Mouse (Mus musculus) right cerebral cortex, adult 2 months (tissue): Measurements from ENCODE around the gene Ctnnd1.
A peak's percentile ranks its signal among the peaks of the same experiment; 100 is the strongest.
"Not testable (repeated sequence)": the region's sequence is repeated elsewhere in the genome, so short reads cannot be mapped to it uniquely, and the experiment has no call there.

Experiments used
- DNase-seq, 2 experiments: peaks; one replicate each; pipeline ENCODE4 v3.0.0; 2021 to 2022; ENCODE audit warnings: low spot score in 2 of 2

The Ctnnd1 gene

DNA sequence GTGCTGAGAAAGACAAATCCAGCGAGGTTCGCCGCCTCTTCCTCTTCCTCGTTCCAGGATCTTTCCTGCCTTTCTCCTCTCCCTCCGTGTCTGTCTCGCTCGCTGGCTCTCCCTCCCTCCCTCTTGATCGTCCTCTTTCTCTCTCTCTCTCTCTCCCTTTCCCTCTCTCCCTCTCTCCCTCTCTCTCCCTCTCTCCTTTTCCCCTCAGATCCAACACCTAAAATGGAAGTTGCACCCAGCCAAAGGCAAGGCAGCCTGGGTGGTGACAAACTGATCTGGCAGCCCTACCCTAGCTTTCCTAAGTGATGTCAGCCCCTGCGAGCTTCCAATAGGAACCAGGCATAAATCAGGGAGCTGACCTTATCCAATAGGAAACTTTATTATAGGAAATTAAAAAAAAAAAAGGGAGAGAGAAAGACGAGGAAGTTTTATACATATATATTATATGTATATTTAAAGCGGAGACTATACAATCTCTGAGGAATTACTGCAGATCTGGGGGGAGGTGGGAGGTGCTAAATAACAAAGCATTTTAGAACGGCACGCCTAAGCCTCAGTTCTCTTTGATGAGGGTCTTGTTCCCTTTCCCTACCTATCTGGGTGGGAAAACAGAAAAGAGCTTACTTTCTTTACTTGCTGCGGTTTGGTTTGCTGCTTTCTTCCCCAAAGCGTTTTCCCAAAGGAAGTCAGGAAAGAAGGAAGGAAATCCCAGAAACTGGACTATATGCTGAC is at the start of gene Ctnnd1:
TSS of gene Ctnnd1 (minus strand) at position 302 of the 732 bp plus-strand sequence.
- peak; percentile 85 to 89 for DNase-seq

DNA sequence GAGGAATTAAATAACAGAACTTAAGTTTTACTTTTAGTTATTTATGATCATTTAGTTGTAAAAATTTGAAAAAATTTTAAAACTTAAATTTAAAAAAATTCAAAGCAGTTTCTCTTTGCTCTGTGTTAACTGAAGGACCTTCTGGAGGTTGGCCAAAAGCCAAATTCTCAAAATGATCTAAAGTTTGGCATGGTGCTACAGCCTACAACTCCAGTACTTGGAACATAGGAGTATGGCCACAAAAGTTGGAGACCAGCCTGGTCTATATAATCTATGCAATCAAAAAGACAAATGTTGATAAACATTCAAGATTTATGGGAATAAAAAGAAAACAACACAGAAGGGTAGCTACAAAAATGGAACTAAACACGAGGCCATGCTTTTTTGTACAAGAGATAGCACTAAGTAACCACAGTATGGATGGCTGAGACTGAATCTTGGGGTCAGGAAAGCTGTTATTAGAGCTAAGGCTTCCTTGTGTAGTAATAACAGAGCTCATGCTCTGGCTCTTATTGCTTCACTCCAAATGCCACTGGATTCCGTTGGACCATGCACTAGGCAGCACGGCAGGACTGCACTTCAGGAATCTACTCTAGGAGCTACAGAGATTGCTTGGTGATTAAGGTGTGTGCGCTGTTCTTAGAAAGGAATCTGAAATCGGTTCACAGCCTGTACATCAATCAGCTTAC is 44.6 kb upstream of the Ctnnd1 start:
- DNase-seq = no peak

DNA sequence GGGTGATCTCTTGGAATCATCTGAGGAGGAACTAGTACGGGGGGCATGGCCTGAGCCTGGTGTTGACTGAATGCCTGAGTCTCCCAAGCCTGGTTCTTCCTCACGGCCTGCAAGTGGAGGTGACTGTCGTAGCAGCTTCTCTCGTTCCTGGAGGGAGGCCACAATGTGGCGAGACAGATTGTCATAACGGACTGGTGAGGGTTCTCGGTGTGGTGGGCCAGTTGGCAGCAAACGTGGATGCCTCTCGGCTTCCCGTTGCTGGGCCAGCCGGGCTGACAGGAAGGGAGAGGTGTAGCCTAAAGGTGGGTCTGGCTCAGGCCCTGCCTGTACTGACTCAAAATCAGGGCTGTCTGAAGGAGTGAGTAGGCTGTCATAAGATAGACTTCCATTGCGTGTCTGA is 39.5 kb upstream of the Ctnnd1 start:
- DNase-seq = no peak

DNA sequence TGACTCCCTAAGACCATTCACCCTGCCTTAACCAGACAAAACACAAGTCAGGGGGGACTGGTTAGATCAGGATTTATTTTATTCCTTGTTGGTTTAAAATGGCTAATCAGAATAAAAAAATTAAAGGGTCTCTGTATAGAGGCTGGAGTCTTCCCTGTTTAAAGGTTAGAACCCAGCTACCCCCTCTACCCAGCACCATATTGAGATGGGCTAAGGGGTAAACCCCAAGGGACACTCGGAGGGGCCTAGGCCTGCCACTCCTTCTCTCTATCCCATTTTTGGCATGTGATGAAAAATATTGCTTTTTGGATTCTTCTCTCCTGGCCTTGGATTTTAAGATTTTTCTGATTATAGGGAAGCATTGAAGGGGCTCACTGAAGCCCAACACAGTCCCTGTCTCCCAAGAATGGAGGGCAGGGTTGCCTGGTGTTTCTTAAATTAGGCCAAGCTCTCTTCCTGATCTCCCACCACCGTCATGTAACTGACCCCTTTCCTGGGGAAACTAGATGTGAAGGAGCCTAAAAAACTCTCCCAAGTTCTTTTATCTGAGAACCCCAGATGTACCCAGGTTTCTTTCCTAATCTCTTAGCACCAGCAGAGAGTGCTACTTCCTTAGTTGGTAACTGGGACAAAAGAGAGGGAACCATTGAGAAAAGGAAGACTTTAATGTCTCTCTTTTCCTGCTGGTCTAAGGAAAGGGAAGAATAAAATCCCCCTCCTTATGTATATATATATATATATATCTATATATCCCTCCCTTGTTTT is 37.7 kb upstream of the Ctnnd1 start:
- DNase-seq = no peak

DNA sequence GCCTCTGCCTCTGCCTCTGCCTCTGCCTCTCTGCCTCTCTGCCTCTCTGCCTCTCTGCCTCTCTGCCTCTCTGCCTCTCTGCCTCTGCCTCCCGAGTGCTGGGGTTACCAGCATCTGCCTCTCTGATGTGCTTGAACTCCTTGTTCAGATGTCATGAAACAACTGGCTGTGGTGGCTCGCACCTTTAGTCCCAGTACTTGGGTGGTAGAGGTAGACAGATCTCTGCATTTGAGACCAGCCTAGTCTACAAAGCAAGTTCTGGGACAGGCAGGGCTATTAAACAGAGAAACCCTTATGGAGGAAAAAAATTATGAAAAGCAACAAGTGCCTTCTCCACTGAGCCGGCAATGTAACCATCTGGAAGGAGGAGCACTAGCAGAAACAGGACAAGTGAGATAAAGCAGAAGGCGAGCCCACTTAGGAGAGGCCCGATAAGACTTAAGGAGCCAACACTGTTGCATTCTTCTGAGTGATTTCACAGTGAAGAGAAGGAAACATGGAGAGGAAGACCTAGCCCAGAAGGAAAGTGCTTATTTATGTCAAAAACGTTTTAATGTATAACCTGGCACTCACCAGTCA is 32.1 kb upstream of the Ctnnd1 start:
- DNase-seq = no peak

DNA sequence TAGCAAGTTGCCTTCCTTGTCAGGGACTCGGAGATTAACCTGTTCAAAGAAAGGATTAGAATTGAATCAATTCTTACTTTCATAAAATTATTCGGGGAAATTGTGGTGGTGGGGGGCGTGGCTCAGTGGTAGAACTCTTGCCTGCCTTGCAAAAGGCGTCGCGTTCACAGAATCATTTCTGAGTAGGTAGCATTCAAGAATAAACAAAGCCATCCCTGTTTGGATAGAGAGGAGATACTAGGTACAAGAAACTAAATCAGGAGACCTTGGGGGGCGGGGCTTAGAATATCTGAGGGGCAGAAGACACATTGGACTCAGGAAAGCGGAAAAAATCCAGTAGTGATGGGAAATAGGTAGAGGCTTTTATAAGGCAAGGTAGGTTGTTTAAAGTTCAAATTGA is 28.5 kb upstream of the Ctnnd1 start, which contains the start of gene Tmx2:
TSS of gene Tmx2 (minus strand) at position 125 of the 400 bp plus-strand sequence.
- DNase-seq = no peak

DNA sequence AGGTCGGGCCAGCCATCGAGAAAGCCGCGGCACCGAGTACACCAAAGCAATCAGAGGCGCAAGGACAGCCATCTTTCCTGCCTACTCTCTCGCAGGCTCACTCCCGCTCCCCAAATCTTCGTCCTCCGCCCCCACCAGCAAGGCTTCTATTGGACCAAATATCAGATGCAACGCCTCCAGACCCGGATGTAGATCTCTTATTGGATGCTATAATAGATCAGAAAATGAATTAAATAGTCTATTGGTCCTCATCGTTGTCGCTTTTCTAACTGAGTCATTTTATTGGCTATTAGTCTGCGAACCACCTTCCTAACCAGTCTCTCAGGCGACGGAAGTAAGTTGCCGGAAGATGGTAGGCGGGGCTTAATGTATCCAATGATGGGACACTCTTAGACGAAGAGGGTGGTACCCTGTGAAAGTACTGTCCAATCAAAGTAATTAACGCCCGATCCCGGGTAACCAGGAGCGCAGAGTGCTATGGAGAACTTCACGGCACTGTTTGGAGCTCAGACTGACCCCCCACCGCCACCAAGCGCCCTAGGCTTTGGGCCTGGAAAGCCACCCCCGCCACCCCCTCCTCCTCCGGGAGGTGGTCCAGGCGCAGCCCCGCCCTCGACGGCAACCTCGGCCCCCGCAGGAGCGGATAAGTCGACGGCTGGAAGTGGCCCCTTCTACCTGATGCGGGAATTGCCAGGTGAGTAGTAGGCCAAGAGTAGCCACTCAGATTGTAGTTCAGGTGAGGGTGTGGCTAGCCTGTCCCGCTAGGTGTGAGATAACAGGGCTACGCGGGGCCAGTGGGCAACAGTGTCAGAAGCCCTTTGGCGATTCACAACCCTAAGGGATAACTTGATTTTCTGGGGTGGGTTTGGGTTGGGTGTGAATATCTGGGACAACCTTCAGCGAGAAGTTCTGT is 27.7 kb upstream of the Ctnnd1 start, which contains the start of the genes Gm28635 and Med19:
TSS of gene Gm28635 (minus strand) at position 74 of the 913 bp plus-strand sequence.
TSS of gene Med19 (plus strand) at position 435 of the 913 bp plus-strand sequence.
- DNase-seq = peak; percentile 94 to 95

DNA sequence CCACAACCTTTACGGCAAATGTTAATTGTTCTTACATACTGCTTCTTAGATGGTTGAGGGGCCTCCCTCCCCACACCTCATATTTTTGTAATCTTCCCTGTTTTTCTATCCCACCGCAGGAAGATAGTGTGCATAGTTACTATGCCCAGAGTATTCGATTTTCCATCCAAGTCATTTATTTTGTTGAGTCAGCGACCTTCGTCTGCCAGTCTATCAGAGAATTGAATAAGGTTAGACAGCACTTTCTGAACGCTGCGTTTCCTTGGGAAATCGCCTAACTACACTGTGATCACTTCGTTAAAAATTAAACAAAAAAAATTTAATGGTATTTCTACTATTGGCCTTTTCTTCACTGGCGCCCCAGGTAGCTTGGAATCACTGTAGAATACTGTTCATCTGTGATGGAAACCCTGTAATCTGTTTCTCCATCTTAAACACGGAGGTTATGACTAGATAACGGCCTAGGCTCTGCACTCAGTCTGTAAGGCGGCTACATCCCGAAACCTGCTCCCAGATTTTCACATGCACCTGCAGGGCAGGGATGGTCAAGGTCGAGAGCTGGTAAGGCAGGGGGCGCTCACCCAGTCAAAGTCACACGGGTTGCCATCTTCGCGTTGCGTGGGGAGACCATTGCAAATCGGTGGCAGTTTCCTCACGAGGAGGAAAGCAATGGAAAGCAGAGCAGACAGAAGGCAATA is 26.9 kb upstream of the Ctnnd1 start:
- DNase-seq = no peak

DNA sequence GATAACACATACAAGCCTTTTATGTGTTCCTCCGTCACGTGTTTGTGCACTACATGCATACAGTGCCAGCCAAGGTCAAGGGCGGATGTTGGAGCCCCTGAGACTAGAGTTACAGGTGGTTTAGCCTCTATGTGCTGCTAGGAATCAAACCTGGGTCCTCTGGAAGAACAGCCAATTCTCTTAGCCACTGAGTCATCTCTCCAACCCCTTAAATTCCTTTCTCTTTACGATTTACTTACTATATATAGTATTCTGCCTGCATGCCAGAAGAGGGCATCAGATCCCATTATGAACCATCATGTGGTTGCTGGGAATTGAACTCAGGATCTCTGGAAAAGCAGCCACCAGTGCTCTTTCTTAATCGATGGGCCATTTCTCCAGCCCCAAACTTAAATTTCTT is 21.0 kb upstream of the Ctnnd1 start:
- not testable (repeated sequence) for DNase-seq

DNA sequence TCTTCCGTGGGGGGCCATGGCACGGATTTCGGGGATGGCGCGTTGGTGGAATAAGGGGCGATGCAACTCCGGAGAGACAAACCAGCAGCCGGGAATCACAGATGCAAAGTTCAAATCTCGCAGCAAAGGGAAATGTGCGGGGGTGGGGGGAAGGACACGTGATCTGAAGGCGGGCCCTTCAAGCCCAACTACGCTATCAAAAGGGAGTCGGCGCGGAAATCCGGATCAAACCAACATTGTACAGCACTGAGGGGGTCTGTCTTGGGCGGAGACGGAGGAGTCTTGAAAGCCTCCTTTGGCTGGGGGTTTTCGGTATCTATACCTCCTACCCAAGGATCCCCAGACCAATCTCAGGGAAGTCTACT is 20.0 kb upstream of the Ctnnd1 start, which contains the start of gene Selenoh:
TSS of gene Selenoh (minus strand) at position 202 of the 365 bp plus-strand sequence.
- DNase-seq = peak; percentile 88

DNA sequence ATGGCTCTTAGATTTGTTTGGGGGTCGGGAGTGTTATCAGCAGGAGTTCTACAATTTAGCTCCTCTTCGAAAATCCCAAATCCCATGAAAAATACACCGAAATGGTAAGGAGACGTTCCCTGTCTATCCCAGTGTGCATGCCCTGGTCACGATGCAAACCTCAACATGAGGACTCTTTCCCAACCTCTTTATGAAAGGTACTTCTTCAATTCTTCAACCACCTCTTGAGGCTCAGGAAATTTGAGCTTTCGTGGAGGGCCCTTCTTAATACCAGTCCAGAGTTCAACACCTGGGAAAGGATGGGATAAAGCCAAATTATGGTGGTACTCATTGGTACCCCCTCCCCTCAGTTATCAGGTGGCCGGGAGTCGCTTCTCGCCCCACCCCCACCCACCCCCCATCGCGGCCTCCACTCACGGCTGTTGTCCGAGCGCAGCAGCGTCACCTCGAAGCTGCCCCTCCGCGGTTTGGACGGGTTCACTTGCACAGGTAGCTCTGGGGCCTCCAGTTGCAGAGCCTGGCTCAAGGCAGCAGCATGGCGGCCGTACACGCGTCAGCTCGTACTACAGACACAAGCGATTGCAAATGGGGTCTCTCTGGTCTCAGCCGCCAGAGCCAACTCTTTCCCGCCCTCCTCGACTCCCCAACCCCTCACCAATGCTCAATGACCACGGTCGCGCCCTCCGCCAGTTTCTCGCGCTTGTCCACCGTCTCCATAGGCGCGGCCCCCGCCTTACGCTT is 19.4 kb upstream of the Ctnnd1 start:
- no peak for DNase-seq

DNA sequence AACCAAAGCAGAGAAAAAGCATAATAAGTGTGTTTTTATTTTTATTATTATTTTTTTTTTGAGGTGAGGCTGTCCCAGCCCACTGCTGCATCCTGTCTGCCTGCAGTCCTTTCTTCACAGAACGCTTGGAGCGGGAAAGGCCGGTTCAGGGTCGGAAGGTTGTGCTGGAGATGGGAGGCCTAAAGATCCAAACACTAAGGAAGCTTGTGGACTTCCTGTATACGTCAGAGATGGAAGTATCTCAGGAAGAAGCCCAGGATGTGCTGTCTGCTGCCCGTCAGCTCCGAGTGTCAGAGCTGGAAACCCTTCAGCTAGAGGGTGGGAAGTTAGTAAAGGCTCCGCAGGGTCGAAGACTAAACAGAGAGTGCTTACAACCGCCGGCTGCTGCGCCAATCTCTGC is 15.5 kb upstream of the Ctnnd1 start:
- DNase-seq = no peak

DNA sequence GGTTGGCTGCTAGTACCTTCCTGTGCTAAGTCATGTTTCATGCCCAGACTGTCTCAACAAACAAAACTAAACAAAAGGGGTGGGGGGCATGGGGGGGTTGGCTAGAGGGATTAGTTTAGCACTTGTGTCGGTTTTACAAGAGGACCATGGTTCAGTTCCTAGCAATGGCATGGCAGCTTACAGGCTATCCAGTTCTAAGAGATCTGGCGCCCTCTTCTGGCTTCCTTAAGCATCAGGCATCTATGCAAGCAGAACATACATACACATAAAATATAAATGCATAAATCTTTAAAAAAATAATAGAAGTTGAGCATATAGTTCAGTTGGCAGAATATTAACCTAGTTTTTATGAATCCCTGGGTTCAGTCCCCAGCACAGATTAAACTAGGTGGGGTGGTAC is 12.3 kb upstream of the Ctnnd1 start:
- DNase-seq = no peak

DNA sequence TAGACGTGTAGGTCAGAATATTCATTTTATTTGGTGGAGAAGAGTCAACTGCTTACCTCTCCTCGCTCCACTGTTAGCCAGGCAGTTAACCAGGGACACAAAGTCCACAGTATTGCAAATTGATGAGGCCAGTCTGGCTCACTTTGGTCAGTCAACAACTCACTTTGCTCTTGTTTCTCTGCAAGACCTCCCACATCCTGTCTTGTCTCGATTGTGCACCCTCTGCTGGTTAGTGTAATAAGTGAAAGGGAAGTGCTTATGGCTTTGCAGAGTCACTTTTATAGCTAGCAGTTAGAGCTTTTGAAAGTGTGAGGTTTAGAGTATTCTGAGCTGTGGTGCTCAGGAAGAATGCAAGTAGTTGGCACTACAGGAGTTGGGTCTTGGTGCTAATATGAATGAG is 9.7 kb upstream of the Ctnnd1 start:
- peak; percentile 48 to 52 for DNase-seq

DNA sequence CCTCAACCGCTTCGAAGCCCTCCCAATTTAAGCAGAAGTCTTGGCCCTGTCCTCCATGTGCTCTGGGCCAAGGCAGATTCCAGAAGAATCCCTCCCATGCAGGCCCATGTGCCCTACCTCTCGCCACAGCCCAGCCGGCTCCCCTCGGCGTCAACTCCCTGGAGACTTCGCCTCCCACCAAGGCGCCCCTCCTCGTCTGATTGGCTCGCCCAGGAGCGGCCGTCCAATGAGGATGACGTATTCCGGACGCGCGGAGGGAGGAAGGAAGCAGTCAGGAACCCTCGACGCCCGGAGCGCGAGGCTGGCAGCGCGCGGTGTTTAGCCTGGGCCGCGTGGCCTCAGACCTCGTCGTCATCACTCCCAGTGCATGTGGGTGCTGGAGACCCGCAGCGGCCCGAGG is 8.2 kb upstream of the Ctnnd1 start, which contains the start of gene Btbd18:
TSS of gene Btbd18 (plus strand) at position 274 of the 400 bp plus-strand sequence.
- DNase-seq = no peak

DNA sequence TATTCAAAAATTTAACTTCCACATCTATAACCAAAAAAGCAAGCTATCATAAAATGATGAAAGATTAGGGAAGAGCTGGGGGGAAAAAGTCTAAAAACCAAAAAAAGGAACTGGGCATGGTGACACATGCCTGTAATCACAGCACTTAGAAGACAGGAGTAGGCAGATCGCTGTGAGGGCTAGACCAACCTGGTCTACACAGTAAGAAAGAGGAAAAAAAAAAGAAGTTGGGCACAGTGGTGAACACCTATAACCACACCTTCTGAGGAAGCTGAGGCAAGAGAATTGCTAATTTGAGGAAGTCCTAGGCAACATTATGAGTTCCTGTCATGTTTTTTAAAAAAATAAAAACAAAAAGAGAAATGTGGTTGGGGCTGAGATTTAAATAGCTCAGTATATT is 5.3 kb upstream of the Ctnnd1 start:
- no peak for DNase-seq

DNA sequence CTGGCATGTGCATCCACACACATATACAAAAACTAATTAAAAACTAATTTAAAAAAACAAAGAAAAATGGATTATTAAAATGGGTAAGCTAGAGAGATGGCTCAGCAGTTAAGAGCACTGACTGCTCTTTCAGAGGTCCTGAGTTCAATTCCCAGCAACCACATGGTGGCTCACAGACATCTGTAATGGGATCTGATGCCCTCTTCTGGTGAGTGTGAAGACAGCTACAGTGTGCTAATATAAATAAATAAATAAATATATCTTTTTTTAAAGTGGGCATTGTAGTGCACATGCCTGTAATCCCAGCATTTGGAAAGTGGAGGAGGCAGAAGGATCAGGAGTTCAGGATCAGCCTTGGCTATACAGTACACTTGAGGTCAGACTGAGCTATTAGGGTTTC is 2.8 kb upstream of the Ctnnd1 start:
- no peak for DNase-seq

DNA sequence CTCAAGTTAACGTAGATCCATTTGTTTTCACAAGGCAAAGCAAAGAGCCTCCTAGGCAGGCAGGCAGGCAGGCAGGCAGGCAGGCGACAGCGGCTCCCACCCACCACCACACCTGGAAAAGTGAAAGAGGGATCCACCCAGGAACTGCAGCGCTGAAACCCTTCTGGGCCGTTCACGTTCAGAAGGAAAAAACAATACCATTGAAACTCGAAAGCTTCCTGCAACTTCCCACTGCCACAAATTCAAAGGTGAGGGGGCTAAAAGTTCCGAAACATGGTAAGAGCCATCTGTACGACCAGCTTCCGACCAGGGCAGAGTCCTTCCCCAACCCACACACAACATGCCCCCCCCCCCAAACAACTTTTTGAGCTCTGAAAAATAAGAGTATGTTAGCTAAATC is 891 bp downstream of the Ctnnd1 start:
- DNase-seq = no peak

DNA sequence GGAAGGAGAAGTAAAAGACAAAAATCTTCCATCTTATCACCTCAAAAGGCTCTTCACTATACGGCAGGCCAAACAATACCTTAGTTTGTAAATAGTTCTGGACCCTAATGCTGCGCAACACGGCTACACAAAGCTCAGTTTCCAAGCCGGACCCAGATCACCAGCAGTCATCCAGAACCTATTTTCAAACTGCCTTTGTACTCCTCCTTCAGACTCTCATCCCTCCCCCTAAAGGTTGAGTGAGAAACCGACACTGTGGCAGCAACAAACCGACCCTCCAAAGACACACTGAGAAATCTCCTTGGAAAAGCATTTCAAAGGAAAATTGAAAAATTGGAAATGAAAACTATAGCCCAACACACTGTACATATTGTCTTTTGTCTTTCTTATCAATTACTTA is 2.2 kb downstream of the Ctnnd1 start:
- no peak for DNase-seq
